Mouse (Mus musculus): ENCODE results near the gene Ilf3.

DNA sequence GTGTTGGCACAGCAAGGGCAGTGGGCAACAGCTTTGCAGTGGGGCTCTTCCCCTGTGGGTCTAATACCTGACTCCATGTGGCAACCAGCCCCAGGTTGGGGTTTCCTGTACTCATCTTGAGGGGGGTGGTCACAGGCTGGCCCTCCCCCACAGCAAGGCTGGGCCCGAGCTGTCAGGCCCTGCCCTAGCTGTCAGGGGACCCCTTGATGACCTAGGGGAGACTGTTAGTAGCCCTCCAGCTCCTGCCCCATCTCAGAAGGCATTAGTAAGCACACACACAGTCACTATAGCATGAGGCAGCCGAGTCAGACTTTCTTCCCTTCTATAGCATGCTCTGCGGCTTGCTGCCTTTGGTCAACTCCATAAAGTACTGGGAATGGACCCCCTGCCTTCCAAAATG is 28.0 kb downstream of the Ilf3 start:
- TF ChIP-seq POLR2A (IDR thresholded peaks at IDR 0.05; ENCODE audit: extremely low read depth, insufficient read depth, low read length): no peak
- no peak for TF ChIP-seq CTCF (IDR thresholded peaks at IDR 0.05; ENCODE audit: extremely low read depth, insufficient read depth, low read length)
